Mouse (Mus musculus): ENCODE results near the gene G530012D18Rik. TPM values are rescaled to one million over a fixed set of nuclear protein-coding genes. Genes with fewer than 3 reads are reported as not detected.
"Not testable (repeated sequence)": the region's sequence is repeated elsewhere in the genome, so short reads cannot be mapped to it uniquely, and the experiment has no call there.

G530012D18Rik gene
- polyA plus RNA-seq, 1 experiment from 2014 or later, result not detected

DNA sequence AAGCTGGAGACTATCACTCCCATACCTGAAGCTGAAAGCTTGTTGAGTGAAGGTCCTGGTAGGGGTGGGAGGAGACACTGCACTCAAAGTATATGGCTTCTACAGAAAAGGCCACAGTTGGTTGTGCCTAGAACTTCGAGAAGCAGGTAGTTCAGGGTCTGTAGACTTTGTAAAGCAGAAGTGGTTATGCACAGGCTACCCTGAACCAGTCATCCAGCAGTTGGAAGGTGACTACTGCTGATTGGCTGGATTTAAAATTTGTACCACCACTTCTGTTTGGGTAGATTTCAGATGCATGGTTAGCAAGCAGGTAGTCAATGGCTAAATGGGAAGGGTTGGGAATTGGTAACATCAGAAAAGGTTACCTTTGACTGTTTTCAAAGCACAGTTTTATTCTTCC, 43.2 kb downstream of the G530012D18Rik start:
- WGBS, result 56% methylated on average over 1 of the region's 1 CpGs
- H3K9ac ChIP-seq; H3K27me3 ChIP-seq; H3K9me3 ChIP-seq; H3K36me3 ChIP-seq; ATAC-seq (ENCODE audit: insufficient number of reproducible peaks, insufficient read depth, low FRiP score, low TSS enrichment); H3K4me3 ChIP-seq; H3K4me2 ChIP-seq (replicated peaks); H3K27ac ChIP-seq; H3K4me1 ChIP-seq: not testable (repeated sequence)

Other genes with a start within 250 kb of the G530012D18Rik start
- 0.85 and 1.2 TPM in 2 replicates for gene Sp110, start 23.1 kb downstream of the G530012D18Rik start, polyA plus RNA-seq (2016; fragmentation: Nextera tagmentation; extraction: Ambion mirVana)
- 1.1 and 1.2 TPM in 2 replicates for gene Sp140, start 24.7 kb downstream of the G530012D18Rik start, polyA plus RNA-seq (2016; fragmentation: Nextera tagmentation; extraction: Ambion mirVana)
- 0.62 and 0.72 TPM in 2 replicates for gene Sp100, start 74.3 kb downstream of the G530012D18Rik start, polyA plus RNA-seq (2016; fragmentation: Nextera tagmentation; extraction: Ambion mirVana)
- gene A630001G21Rik, start 203.0 kb downstream of the G530012D18Rik start, polyA plus RNA-seq (2016; fragmentation: Nextera tagmentation; extraction: Ambion mirVana), result 1.5 and 1.7 TPM in 2 replicates
- 44.9 and 48.7 TPM in 2 replicates for gene Cab39, start 217.8 kb downstream of the G530012D18Rik start, polyA plus RNA-seq (2016; fragmentation: Nextera tagmentation; extraction: Ambion mirVana)

Measured in embryonic facial prominence, embryonic 12.5 days (tissue).